Mouse (Mus musculus) midbrain, embryonic 12.5 days (tissue): ENCODE measurements around the gene Glrx3. TPM values are rescaled to one million over a fixed set of nuclear protein-coding genes. Genes with fewer than 3 reads are reported as not detected.
"Not testable (repeated sequence)": the region's sequence is repeated elsewhere in the genome, so short reads cannot be mapped to it uniquely, and the experiment has no call there.

Experiments
- ATAC-seq: fragments of 200-750 bp; cut with Nextera tagmentation; 2 replicates; pipeline ENCODE4 v1.8.0; 2017; ENCODE audit warnings: low read depth, moderate TSS enrichment, moderate library complexity; ENCODE audit not compliant: low FRiP score
- H3K27ac ChIP-seq: fragments of 300-500 bp; sonication (generic); replicated peaks from 2 replicates; pipeline ENCODE4 v1.5.1; 2016; ENCODE audit warnings: mild to moderate bottlenecking
- H3K27me3 ChIP-seq: fragments of 300-500 bp; sonication (generic); 2 replicates; pipeline ENCODE4 v1.6.1; 2016; ENCODE audit warnings: mild to moderate bottlenecking
- H3K36me3 ChIP-seq: fragments of 300-500 bp; sonication (generic); 2 replicates; pipeline ENCODE4 v1.6.1; 2016
- H3K4me1 ChIP-seq: fragments of 300-500 bp; sonication (generic); 2 replicates; pipeline ENCODE4 v1.6.1; 2016
- H3K4me2 ChIP-seq: fragments of 300-500 bp; sonication (generic); replicated peaks from 2 replicates; pipeline ENCODE4 v1.6.1; 2016; ENCODE audit warnings: mild to moderate bottlenecking, moderate library complexity
- H3K4me3 ChIP-seq: fragments of 300-500 bp; sonication (generic); 2 replicates; pipeline ENCODE4 v1.5.1; 2016; ENCODE audit warnings: mild to moderate bottlenecking
- H3K9ac ChIP-seq: fragments of 300-500 bp; sonication (generic); replicated peaks from 2 replicates; pipeline ENCODE4 v1.6.1; 2016; ENCODE audit warnings: mild to moderate bottlenecking, moderate library complexity
- H3K9me3 ChIP-seq: fragments of 300-500 bp; sonication (generic); 2 replicates; pipeline ENCODE4 v1.6.1; 2016; ENCODE audit warnings: mild to moderate bottlenecking
- WGBS: fragments of 180-500 bp; shearing (Covaris S2); methylation state at CpG from one replicate; pipeline ENCODE4 v1.1.7; 2016; 5-methylcytosine and 5-hydroxymethylcytosine counted together
- polyA plus RNA-seq: library from polyadenylated mRNA; unstranded; fragments of >200 nt; fragmentation: Nextera tagmentation; extraction: Ambion mirVana; gene quantifications from 2 replicates; pipeline ENCODE4 v1.2.1, GENCODE M21; 2016

The Glrx3 gene
- polyA plus RNA-seq, 1 experiment from 2014 or later: 263 TPM

- Histone ChIP-seq H3K4me3 (no peak overlapping the region), H3K27ac (no peak overlapping the region), H3K4me2 (no peak overlapping the region), H3K36me3 (no peaks in the 10 kb centered on the region), H3K9ac (no peak overlapping the region), H3K27me3 (no peaks in the 10 kb centered on the region), H3K9me3 (no peaks in the 10 kb centered on the region), H3K4me1 (peaks cover 5% of the 10 kb centered on the region; the same call in 1 of the 2 replicates)
- WGBS: 68% methylated on average over 4 of the region's 4 CpGs
- no peak for ATAC-seq
Measured at GRCm38 (mm10) chr7:137426693-137427092, 10.7 kb upstream of the Glrx3 start.

GRCm38 (mm10) chr7:137431769-137432603, 5.4 kb upstream of the Glrx3 start:
- H3K4me2 ChIP-seq: no peak overlapping the region
- H3K4me3 ChIP-seq: no peak overlapping the region
- no peaks in the 10 kb centered on the region for H3K27me3 ChIP-seq
- no peaks in the 10 kb centered on the region for H3K9me3 ChIP-seq
- 48% methylated on average over 13 of the region's 13 CpGs for whole genome bisulfite sequencing
- H3K4me1 ChIP-seq: peaks cover 12% of the 10 kb centered on the region
- no peak overlapping the region for H3K27ac ChIP-seq
- H3K36me3 ChIP-seq: no peaks in the 10 kb centered on the region
- H3K9ac ChIP-seq: no peak overlapping the region
- 0 out of 2 replicates have a peak, but pooled peaks have one; percentile 44 for ATAC-seq

GRCm38 (mm10) chr7:137436901-137437300, 513 bp upstream of the Glrx3 start:
- Histone ChIP-seq H3K27me3 (no peaks in the 10 kb centered on the region), H3K36me3 (no peaks in the 10 kb centered on the region), H3K9me3 (no peaks in the 10 kb centered on the region), H3K4me1 (peaks cover 19% of the 10 kb centered on the region), H3K27ac (peak overlapping the region; percentile 79), H3K9ac (no peak overlapping the region), H3K4me2 (peak overlapping the region; percentile 76), H3K4me3 (peak overlapping the region; percentile 63; the same call in 1 of the 2 replicates)
- WGBS: 75% methylated on average over 6 of the region's 6 CpGs
- ATAC-seq: no peak

- peak; percentile 63 for ATAC-seq
- no peaks in the 10 kb centered on the region for H3K36me3 ChIP-seq
- no peaks in the 10 kb centered on the region for H3K27me3 ChIP-seq
- H3K4me3 ChIP-seq: peak overlapping the region; percentile 63
- H3K9ac ChIP-seq: peak overlapping the region; percentile 81
- 4% methylated on average over 7 of the region's 7 CpGs for WGBS
- H3K4me2 ChIP-seq: peak overlapping the region; percentile 76
- H3K9me3 ChIP-seq: no peaks in the 10 kb centered on the region
- H3K4me1 ChIP-seq: peaks cover 14% of the 10 kb centered on the region
- peak overlapping the region; percentile 79 for H3K27ac ChIP-seq
Measured at GRCm38 (mm10) chr7:137438179-137438550, 751 bp downstream of the Glrx3 start.

- peak overlapping the region; percentile 81 for H3K9ac ChIP-seq
- WGBS: 88% methylated on average over 7 of the region's 7 CpGs
- not testable (repeated sequence) for H3K9me3 ChIP-seq, H3K27ac ChIP-seq, ATAC-seq, H3K27me3 ChIP-seq, H3K36me3 ChIP-seq
- peaks cover 14% of the 10 kb centered on the region for H3K4me1 ChIP-seq
- H3K4me2 ChIP-seq: peak overlapping the region; percentile 76
- peak overlapping the region; percentile 63 for H3K4me3 ChIP-seq
Measured at GRCm38 (mm10) chr7:137438962-137439361, 1.5 kb downstream of the Glrx3 start.

DNA sequence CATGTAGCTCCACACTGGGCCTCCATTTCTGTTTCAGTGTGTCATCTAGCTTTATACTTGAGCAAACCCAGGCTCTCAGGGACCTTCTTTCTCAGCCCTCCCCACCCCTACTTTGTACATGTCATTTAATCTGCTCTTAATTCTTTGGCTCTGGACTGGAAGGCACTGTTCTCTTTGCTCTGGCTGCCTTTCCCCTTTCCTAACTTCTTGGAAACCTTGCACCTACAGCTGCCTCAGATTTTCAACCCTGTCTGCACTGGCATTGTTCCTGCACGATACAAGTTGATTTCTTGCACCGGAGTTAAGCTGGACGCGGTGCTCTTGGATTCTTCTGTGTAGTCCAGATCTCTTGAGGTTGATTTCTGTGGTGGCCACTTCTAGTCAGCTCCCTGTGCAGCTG, 5.5 kb downstream of the Glrx3 start:
- Histone ChIP-seq H3K27ac (no peak overlapping the region), H3K4me3 (no peak overlapping the region), H3K9me3 (no peaks in the 10 kb centered on the region), H3K36me3 (peaks cover 25% of the 10 kb centered on the region), H3K9ac (no peak overlapping the region), H3K27me3 (no peaks in the 10 kb centered on the region), H3K4me1 (peaks cover 14% of the 10 kb centered on the region), H3K4me2 (no peak overlapping the region)
- WGBS: 95% methylated on average over 4 of the region's 4 CpGs
- ATAC-seq: no peak

GRCm38 (mm10) chr7:137445321-137445720, 7.9 kb downstream of the Glrx3 start:
- H3K4me3 ChIP-seq: no peak overlapping the region
- H3K4me2 ChIP-seq: no peak overlapping the region
- H3K9ac ChIP-seq: no peak overlapping the region
- no peak for ATAC-seq
- H3K9me3 ChIP-seq: no peaks in the 10 kb centered on the region
- 94% methylated on average over 12 of the region's 12 CpGs for WGBS
- peaks cover 44% of the 10 kb centered on the region for H3K36me3 ChIP-seq
- H3K27me3 ChIP-seq: no peaks in the 10 kb centered on the region
- no peak overlapping the region for H3K27ac ChIP-seq
- no peaks in the 10 kb centered on the region; the same call in 1 of the 2 replicates for H3K4me1 ChIP-seq

DNA sequence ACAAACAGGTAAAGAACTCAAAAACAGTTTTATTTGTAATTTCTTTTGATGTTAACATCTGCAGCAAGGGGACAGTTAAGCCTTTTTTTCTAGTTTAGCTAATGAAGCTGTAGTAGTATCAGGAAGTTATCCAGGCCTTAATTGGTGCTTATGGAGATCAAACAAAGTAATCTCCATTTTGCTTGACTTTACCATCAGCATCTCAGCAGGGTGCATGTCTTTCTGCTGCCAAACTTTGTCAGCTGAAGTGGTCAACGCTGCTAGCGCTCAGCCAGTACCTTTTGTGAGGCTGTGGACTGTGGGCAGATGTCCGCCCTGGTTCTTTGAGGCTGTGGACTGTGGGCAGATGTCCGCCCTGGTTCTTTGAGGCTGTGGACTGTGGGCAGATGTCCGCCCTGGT, 24.0 kb downstream of the Glrx3 start:
- ATAC-seq: no peak
- Histone ChIP-seq H3K4me2 (no peak overlapping the region), H3K27me3 (no peaks in the 10 kb centered on the region), H3K4me3 (no peak overlapping the region), H3K27ac (no peak overlapping the region), H3K9ac (no peak overlapping the region), H3K9me3 (no peaks in the 10 kb centered on the region), H3K36me3 (peaks cover 63% of the 10 kb centered on the region), H3K4me1 (no peaks in the 10 kb centered on the region)
- 59% methylated on average over 5 of the region's 5 CpGs for WGBS

GRCm38 (mm10) chr7:137468174-137468573, 30.8 kb downstream of the Glrx3 start:
- no peak overlapping the region for H3K27ac ChIP-seq
- 79% methylated on average over 4 of the region's 4 CpGs for WGBS
- no peaks in the 10 kb centered on the region for H3K4me1 ChIP-seq
- no peaks in the 10 kb centered on the region for H3K9me3 ChIP-seq
- H3K9ac ChIP-seq: no peak overlapping the region
- H3K27me3 ChIP-seq: no peaks in the 10 kb centered on the region
- no peak for ATAC-seq
- H3K36me3 ChIP-seq: peaks cover 56% of the 10 kb centered on the region
- H3K4me2 ChIP-seq: no peak overlapping the region
- H3K4me3 ChIP-seq: no peak overlapping the region

- ATAC-seq: no peak
- H3K4me3 ChIP-seq: no peak overlapping the region
- peaks cover 25% of the 10 kb centered on the region for H3K36me3 ChIP-seq
- no peaks in the 10 kb centered on the region for H3K27me3 ChIP-seq
- no peaks in the 10 kb centered on the region for H3K9me3 ChIP-seq
- WGBS: 57% methylated on average over 7 of the region's 7 CpGs
- no peak overlapping the region for H3K9ac ChIP-seq
- H3K4me1 ChIP-seq: no peaks in the 10 kb centered on the region
- no peak overlapping the region for H3K27ac ChIP-seq
- no peak overlapping the region for H3K4me2 ChIP-seq
Measured at GRCm38 (mm10) chr7:137471431-137472120, 34.2 kb downstream of the Glrx3 start.

DNA sequence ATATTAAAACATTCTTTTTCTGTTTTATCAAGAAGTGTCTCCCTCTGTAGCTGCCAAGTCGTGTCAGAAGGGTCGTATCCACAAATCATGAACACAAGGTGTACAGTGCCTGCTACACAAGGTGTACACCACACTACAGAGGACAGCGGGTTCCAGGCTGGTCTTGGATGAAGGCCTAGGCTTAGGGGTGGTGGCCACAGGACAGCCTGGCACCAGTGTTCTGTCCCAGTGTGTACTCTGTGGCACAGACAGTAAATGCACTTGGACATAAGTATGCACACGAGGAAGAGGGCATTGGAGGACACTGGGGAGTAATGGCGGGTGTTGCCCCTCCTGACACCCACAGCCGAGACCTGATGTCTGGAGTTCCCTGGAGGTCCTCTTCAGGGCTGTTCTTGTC, 34.7 kb downstream of the Glrx3 start:
- WGBS: 85% methylated on average over 6 of the region's 6 CpGs
- Histone ChIP-seq H3K27ac (no peak overlapping the region), H3K4me2 (no peak overlapping the region), H3K27me3 (no peaks in the 10 kb centered on the region), H3K4me1 (no peaks in the 10 kb centered on the region), H3K9ac (no peak overlapping the region), H3K9me3 (no peaks in the 10 kb centered on the region), H3K36me3 (peaks cover 19% of the 10 kb centered on the region), H3K4me3 (no peak overlapping the region)
- ATAC-seq: peak; percentile 16; the same call in 1 of the 2 replicates

GRCm38 (mm10) chr7:137477950-137478620, 40.7 kb downstream of the Glrx3 start:
- Histone ChIP-seq H3K9me3 (no peaks in the 10 kb centered on the region), H3K27me3 (peaks cover 5% of the 10 kb centered on the region), H3K27ac (no peak overlapping the region), H3K9ac (peak overlapping the region; percentile 38), H3K4me1 (peaks cover 3% of the 10 kb centered on the region; the same call in 1 of the 2 replicates), H3K4me2 (peak overlapping the region; percentile 55), H3K36me3 (no peaks in the 10 kb centered on the region), H3K4me3 (peak overlapping the region; percentile 29)
- 15% methylated on average over 30 of the region's 30 CpGs for WGBS
- ATAC-seq: peak; percentile 93
